Mouse (Mus musculus) spleen, adult 2 months (tissue): ENCODE data around the gene Fhit. TPM values are rescaled to one million over a fixed set of nuclear protein-coding genes. Genes with fewer than 3 reads are reported as not detected.

Experiments
- DNase-seq, 2 experiments: peaks; one replicate each; pipeline versions ENCODE4 v3.0.0 to v3.0.0-alpha.2; 2012 to 2021; ENCODE audit warnings: low spot score in 2 of 2, low read depth in 1 of 2
- H3K27ac ChIP-seq: fragments of 200-500 bp; 2 replicates; pipeline ENCODE4 v1.5.1; 2012; ENCODE audit warnings: low read length, inconsistent platforms; ENCODE audit not compliant: insufficient read depth
- H3K27me3 ChIP-seq: fragments of 200-500 bp; 2 replicates; pipeline ENCODE4 v1.6.1; 2012; ENCODE audit warnings: mild to moderate bottlenecking, moderate library complexity, low read length, inconsistent platforms; ENCODE audit not compliant: control insufficient read depth, insufficient read depth
- H3K36me3 ChIP-seq: fragments of 200-500 bp; 2 replicates; pipeline ENCODE4 v1.6.1; 2012; ENCODE audit warnings: mild to moderate bottlenecking, low read length, inconsistent platforms; ENCODE audit not compliant: control insufficient read depth, insufficient read depth
- H3K4me1 ChIP-seq: fragments of 200-500 bp; 2 replicates; pipeline ENCODE4 v1.6.1; 2011; ENCODE audit warnings: inconsistent platforms; ENCODE audit not compliant: control insufficient read depth, insufficient read depth, insufficient read length
- H3K4me3 ChIP-seq: fragments of 200-500 bp; 2 replicates; pipeline ENCODE4 v1.5.1; 2011; ENCODE audit warnings: mild to moderate bottlenecking, inconsistent platforms; ENCODE audit not compliant: insufficient read depth, insufficient read length; ENCODE audit errors: extremely low read depth
- CTCF ChIP-seq: fragments of 200-500 bp; IDR thresholded peaks from 2 replicates; pipeline ENCODE4 v1.5.1; 2011; ENCODE audit warnings: mild to moderate bottlenecking, inconsistent platforms; ENCODE audit not compliant: insufficient read depth, insufficient read length, insufficient replicate concordance; ENCODE audit errors: extremely low read depth
- POLR2A ChIP-seq: fragments of 200-500 bp; IDR thresholded peaks from 2 replicates; pipeline ENCODE4 v1.6.1; 2011; ENCODE audit warnings: low read depth, low read length, inconsistent platforms
- WGBS: fragments of 180-500 bp; shearing (Covaris S2); methylation state at CpG from one replicate; pipeline ENCODE4 v1.1.7; 2018; 5-methylcytosine and 5-hydroxymethylcytosine counted together
- polyA plus RNA-seq: library from polyadenylated mRNA; depleted of rRNA; stranded (reverse); fragments of >200 nt; gene quantifications from 2 replicates; pipeline ENCODE4 v1.2.3, GENCODE M21; 2012

Fhit gene
- polyA plus RNA-seq, 1 experiment, result 2.0 TPM

DNA sequence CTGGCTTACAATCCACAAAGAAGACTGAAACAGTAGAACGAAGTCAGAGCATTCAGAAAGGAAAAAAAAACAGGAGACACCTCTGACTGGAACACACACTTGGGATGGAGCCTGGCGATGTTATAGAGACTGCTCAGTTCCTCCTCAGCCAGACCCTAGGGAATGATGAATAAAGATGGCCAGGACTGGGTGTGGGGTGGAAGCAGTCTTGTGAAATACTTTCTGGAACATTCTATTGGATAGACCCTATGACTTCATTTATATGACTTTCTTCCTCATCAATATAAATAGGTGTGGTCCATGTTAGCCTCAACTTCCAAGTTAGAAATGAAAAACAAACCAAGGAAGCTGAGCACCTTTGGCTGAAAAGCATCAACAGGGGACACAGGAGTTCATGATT lies 680.5 kb downstream of the Fhit start:
- WGBS, result 84% methylated on average over 2 of the region's 2 CpGs
- no peak overlapping the region for H3K27ac ChIP-seq

DNA sequence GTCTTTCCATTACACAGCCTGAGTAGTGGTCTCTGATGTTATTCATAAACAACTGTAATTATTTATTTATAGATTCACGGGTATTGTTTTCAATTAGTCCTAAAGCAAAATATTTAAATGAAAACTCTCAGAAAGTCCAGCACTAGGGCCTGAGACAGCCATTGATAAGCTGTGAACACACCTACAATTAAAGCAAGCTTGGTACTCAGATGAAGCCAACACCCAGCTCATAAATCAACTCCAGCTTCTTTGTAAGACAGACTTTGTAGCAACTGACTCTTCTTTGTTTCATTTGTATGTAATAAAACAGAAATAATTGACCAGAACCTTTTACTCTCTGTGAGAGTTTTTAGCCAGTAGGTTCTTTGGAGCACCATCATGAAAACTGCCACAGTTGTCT lies 681.2 kb downstream of the Fhit start:
- H3K4me1 ChIP-seq, result no peaks in the 10 kb centered on the region
- no peak overlapping the region for H3K4me3 ChIP-seq
- no peak for DNase-seq
- TF ChIP-seq CTCF, result no peak
- TF ChIP-seq POLR2A, result no peak
- WGBS, result 81% methylated on average over 1 of the region's 1 CpGs
- no peaks in the 10 kb centered on the region for H3K36me3 ChIP-seq
- H3K27ac ChIP-seq, result no peak overlapping the region
- no peaks in the 10 kb centered on the region for H3K27me3 ChIP-seq

More for the DNA sequence above, 680.5 kb downstream of the Fhit start:
- TF ChIP-seq POLR2A (no peak), CTCF (no peak)
- Histone ChIP-seq H3K4me3 (no peak overlapping the region), H3K36me3 (no peaks in the 10 kb centered on the region), H3K4me1 (no peaks in the 10 kb centered on the region), H3K27me3 (no peaks in the 10 kb centered on the region)
- no peak for DNase-seq

DNA sequence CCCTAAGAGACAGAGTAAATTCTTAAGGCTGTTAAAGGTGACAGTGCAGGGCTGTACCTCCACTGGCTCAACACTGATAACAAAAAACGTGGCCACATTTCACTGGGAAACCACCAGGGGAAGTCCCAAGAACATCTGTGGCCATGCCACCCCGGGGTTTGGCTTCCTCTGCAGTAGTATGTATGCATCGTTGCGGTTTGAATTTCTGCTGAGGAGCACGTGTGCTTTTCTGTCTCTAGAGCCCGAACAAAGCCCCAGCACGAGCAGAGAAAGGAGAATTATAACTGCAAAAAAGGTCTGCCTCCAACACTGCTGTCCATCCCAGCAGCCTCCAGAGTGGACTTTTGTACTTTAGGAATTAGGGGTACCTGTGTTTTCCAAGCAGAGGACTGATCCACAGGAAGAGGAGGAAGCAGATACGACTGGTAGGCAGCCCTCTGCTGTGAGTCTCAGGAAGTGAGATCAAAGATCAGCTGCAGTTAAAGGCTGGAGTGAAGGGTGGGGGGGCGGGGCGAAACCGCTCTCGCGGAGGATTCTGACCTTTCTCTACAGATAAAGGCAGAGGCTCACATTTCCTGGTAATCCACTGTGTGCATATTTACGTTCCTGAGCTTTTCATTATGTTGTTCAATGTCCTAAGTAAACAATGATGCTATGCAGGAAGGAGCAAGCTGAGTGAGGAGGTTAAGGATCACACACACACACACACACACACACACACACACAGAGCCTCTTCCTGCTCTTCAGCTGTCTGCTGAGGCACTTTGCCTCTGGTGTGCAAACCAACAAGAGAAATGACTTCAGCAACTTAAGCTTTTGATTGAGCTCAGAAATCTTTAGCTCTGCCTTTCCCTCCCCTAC lies 708.6 kb downstream of the Fhit start:
- TF ChIP-seq CTCF (no peak), POLR2A (no peak; the same call in 1 of the 2 replicates)
- H3K36me3 ChIP-seq, result no peaks in the 10 kb centered on the region
- H3K27ac ChIP-seq, result peak overlapping the region; percentile 96
- H3K27me3 ChIP-seq, result no peaks in the 10 kb centered on the region
- WGBS, result 2% methylated on average over 14 of the region's 14 CpGs
- peak overlapping the region; percentile 53 for H3K4me3 ChIP-seq
- DNase-seq, result peak; percentile 83 to 91
- peaks cover 18% of the 10 kb centered on the region for H3K4me1 ChIP-seq

DNA sequence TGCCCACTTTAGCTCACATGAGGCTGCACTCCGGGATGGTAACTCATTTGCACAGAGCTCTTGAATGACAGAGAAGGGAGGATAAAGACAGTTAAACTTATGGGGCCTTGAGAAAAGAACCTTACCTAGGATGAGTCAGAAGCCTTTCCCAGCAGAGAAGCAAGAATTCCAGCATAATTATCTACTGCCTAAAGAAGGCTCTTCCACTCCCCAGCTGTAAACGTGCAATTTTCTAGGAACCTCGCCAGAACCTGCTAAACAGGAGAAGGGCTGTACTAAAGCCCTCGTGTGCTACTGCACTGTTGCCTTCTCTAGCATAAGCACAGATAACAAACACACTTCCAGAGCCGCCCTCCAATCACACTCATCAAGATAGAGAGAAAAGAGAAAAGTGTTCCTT lies 709.6 kb downstream of the Fhit start:
- Histone ChIP-seq H3K27me3 (no peaks in the 10 kb centered on the region), H3K4me1 (peaks cover 18% of the 10 kb centered on the region), H3K4me3 (no peak overlapping the region), H3K36me3 (no peaks in the 10 kb centered on the region), H3K27ac (peak overlapping the region; percentile 6; the same call in 1 of the 2 replicates)
- WGBS, result 55% methylated on average over 5 of the region's 5 CpGs
- no peak for DNase-seq
- TF ChIP-seq POLR2A, result no peak
- no peak for TF ChIP-seq CTCF

DNA sequence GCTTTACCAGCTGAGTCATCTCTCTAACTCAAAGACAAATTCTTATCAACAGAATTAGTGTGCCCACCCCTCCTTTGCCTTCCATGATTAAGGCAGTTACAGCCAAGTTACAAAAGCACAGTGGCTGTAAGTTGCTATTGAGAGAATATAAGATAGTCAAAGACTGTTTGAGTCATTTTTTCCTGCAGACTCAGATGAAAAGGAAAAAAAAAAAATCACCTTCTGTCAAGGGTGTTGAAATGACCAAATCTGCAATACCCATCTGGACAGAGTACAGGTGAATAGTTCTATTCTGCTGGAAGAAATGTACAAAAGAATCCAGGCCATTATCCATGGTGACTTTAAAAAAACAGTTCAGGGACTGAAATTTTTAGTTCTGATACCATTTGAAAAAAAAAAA lies 716.5 kb downstream of the Fhit start:
- H3K4me3 ChIP-seq, result no peak overlapping the region
- no peaks in the 10 kb centered on the region for H3K4me1 ChIP-seq
- DNase-seq, result no peak
- H3K36me3 ChIP-seq, result no peaks in the 10 kb centered on the region
- no peak overlapping the region for H3K27ac ChIP-seq
- TF ChIP-seq POLR2A, result no peak
- no peaks in the 10 kb centered on the region for H3K27me3 ChIP-seq

DNA sequence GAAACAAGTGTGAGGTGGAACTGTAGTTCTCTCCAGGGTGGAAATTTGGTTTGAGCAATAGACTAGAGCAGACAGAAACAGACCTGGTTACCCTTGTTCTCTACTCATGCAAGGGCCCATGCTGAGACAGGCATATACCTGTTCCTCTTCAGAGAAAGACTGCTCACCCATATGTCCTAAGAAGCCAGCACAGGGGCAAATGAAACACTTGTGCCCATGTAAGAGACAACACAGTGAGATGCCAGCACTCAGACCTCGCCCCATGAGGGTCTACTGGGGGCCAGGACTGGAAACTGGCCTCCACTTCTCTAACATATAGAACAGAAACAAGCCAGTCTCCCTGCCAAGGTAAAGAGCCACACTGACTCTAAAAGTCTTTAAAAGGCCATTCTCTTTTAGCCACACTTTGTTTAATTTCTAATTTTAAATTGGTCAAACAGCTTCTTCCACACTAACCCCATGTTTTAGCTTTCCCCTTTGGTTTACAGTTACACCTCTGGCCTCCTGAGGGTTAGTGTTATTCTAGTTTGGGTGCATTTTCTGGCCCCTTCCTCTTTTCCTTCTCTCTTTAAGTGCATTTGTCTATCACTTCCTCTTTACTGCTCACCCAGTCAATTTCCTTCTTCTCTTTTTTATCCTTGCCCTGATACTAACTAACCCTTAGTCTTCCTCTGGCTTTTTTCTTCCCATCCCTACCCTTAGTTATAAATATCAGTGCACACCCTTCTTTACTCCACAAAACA lies 722.7 kb downstream of the Fhit start:
- WGBS, result 49% methylated on average over 1 of the region's 1 CpGs
- peak in 1 of 2 experiments; percentile 14 for DNase-seq
- Histone ChIP-seq H3K36me3 (no peaks in the 10 kb centered on the region), H3K4me1 (peaks cover 15% of the 10 kb centered on the region), H3K4me3 (no peak overlapping the region; the same call in 1 of the 2 replicates), H3K27ac (peak overlapping the region; percentile 85), H3K27me3 (no peaks in the 10 kb centered on the region)
- TF ChIP-seq CTCF (no peak), POLR2A (no peak)
